Mouse (Mus musculus): ENCODE results near the gene Lhx2.

DNA sequence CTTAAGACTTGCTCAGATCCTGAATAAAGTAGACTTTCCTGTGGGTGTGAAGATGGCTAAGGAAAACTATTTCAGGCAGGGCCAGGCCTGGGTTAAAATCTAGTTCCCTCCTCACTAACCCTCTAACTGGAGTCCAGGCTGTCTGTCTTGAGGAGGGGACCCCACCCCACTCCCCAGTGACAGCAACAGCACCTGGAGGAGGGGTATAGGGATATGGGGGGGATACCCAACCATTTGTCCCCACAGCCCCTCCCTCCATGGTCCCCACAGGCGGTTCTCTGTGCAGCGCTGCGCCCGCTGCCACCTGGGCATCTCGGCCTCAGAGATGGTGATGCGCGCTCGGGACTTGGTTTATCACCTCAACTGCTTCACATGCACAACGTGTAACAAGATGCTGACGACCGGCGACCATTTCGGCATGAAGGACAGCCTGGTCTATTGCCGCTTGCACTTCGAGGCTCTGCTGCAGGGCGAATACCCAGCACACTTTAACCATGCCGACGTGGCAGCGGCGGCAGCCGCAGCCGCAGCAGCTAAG, 15.2 kb downstream of the Lhx2 start:
- TF ChIP-seq CTCF (IDR thresholded peaks at IDR 0.05) (no peak), EP300 (IDR thresholded peaks at IDR 0.05) (no peak)
